9 mouse cellular contexts compared by ENCODE assay signal in the genomic region with DNA sequence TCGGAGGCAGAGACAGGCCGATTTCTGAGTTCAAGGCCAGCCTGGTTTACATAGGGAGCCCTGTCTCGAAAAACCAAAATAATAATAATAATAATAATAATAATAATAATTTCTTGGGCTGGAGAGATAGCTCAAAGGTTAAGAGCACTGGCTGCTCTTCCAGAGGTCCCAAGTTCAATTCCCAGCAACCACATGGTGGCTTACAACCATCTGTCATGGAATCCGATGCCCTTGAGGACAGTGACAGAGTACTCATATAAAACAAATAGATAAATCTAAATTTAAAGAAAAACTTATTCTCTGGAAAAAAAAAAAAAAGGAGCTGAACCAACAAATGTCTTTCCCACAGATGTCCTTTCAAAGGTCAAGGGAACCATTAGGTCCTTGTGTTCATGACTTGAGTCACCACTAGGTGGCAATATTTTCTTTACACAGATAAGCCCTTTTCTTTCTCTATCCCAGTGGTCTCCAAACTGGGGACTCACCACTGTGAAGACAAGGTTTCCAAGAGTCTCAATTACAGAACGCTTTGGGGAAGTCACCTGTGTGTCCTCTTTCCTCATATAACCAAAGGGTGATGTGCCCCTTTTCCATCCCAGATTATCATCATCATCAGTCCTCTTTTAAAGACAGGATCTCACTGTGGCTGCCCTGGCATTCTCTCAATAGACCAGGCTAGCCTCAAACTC.
DNase-seq lines count a peak whose midpoint lies in the region; ATAC-seq and TF ChIP-seq lines count a peak whose summit lies in the region.
"Had no signal": no experiment of that assay in that cellular context is flagged by ENCODE, and none has a peak within 500 bp of the region (broad histone marks: within the 10 kb centered on the region; RNA-seq: fewer than 3 reads in every experiment).

No protein-coding gene starts in this region.

- H3K4me1 ChIP-seq in heart, embryonic 10.5 days: no peaks in the 10 kb centered on the region
- H3K4me1 ChIP-seq in liver, embryonic 14.5 days (replicated peaks; ENCODE audit: control insufficient read depth in 2 of 2, insufficient read depth in 2 of 2, low read length in 1 of 2): peaks cover 0 to 5% of the 10 kb centered on the region in 2 experiments; a peak in 2 of 4 replicates
- H3K4me1 ChIP-seq: lung, embryonic 15.5 days had no signal

- H3K27ac ChIP-seq in heart, embryonic 10.5 days: no peak overlapping the region
- H3K27ac ChIP-seq in liver, embryonic 14.5 days: no peak overlapping the region
- H3K27ac ChIP-seq: lung, embryonic 15.5 days had no signal

- TF ChIP-seq CTCF in liver, embryonic 14.5 days (IDR thresholded peaks at IDR 0.05; ENCODE audit: low read depth): peak; percentile 72

- ATAC-seq in liver, embryonic 14.5 days (ENCODE audit: insufficient read depth): no peak

- no peaks in the 10 kb centered on the region for H3K9me3 ChIP-seq in heart, embryonic 10.5 days
- H3K9me3 ChIP-seq in liver, embryonic 14.5 days (ENCODE audit: control insufficient read depth, low read length): no peaks in the 10 kb centered on the region
- H3K9me3 ChIP-seq: lung, embryonic 15.5 days had no signal

- WGBS in heart, embryonic 10.5 days: 59% methylated on average over 5 of the region's 5 CpGs
- 57% methylated on average over 5 of the region's 5 CpGs for WGBS in liver, embryonic 14.5 days (ENCODE audit: insufficient replicate concordance)

- no peak overlapping the region for H3K9ac ChIP-seq in liver, embryonic 14.5 days (replicated peaks)
- H3K9ac ChIP-seq: lung, embryonic 15.5 days had no signal

- DNase-seq in heart, adult 18-20 months: peak; percentile 18 to 61
- DNase-seq in heart, embryonic 10.5 days (ENCODE audit: low spot score): no peak
- peak; percentile 16 to 22 for DNase-seq in B cell, adult 2 months
- DNase-seq in c-Kit-positive CD71-positive TER-119-negative erythroid progenitor cells, embryonic 14.5 days (ENCODE audit: low read depth): peak; percentile 51
- DNase-seq in heart, adult 9 months (ENCODE audit: low spot score in 2 of 2): peak; percentile 13 to 18
- peak; percentile 35 to 45 (median 41) for DNase-seq in liver, embryonic 14.5 days (ENCODE audit: low read depth in 3 of 3, low spot score in 3 of 3)
- peak; percentile 4 for DNase-seq in thymus, postnatal 25 days
- DNase-seq in ovary, adult 18-20 months (ENCODE audit: low spot score): no peak

- no peak for TF ChIP-seq EP300 in liver, embryonic 14.5 days (IDR thresholded peaks at IDR 0.05; ENCODE audit: low read depth)

- no peaks in the 10 kb centered on the region for H3K36me3 ChIP-seq in heart, embryonic 10.5 days
- H3K36me3 ChIP-seq in liver, embryonic 14.5 days (replicated peaks; ENCODE audit: control insufficient read depth, insufficient read depth, low read depth): no peaks in the 10 kb centered on the region
- H3K36me3 ChIP-seq: lung, embryonic 15.5 days had no signal

- H3K27me3 ChIP-seq in heart, embryonic 10.5 days (ENCODE audit: insufficient read depth, poor library complexity, severe bottlenecking): no peaks in the 10 kb centered on the region
- no peaks in the 10 kb centered on the region for H3K27me3 ChIP-seq in liver, embryonic 14.5 days (ENCODE audit: control insufficient read depth, insufficient read depth, low read length)
- H3K27me3 ChIP-seq: lung, embryonic 15.5 days had no signal

- no peak overlapping the region for H3K4me2 ChIP-seq in liver, embryonic 14.5 days (ENCODE audit: low read depth)
- H3K4me2 ChIP-seq: lung, embryonic 15.5 days had no signal

- H3K4me3 ChIP-seq in heart, embryonic 10.5 days: no peak overlapping the region
- no peak overlapping the region for H3K4me3 ChIP-seq in liver, embryonic 14.5 days (ENCODE audit: insufficient read depth in 1 of 2, low read depth in 2 of 2, low read length in 2 of 2)
- H3K4me3 ChIP-seq: lung, embryonic 15.5 days had no signal

Comparison
In these comparisons a context has a peak if more than half of its experiments do, and no peak if none do; other contexts are left out.
1. DNase-seq: peak in heart, adult 18-20 months (2 of 2), B cell, adult 2 months (2 of 2), c-Kit-positive CD71-positive TER-119-negative erythroid progenitor cells, embryonic 14.5 days (single experiment), heart, adult 9 months (2 of 2), liver, embryonic 14.5 days (3 of 3) and thymus, postnatal 25 days (single experiment); none in heart, embryonic 10.5 days (single experiment) and ovary, adult 18-20 months (single experiment).